Mouse (Mus musculus) CD4-positive, CD25-positive, alpha-beta regulatory T cell, adult 2 months (primary cell): ENCODE measurements around the gene Proser3.

Experiments
- DNase-seq: peaks from one replicate; pipeline ENCODE4 v3.0.0-alpha.2; 2012; ENCODE audit warnings: low read depth, low spot score

The Proser3 gene

GRCm38 (mm10) chr7:30552102-30553020 lies at the start of gene Proser3, which contains the start of gene Hspb6:
Gene Proser3, minus strand, starts transcription at chr7:30552299.
Gene Hspb6, plus strand, starts transcription at chr7:30552178.
- peak; percentile 97 for DNase-seq

- no peak for DNase-seq
These were observed 48.6 kb upstream of the Proser3 start for GRCm38 (mm10) chr7:30600651-30601050.

- DNase-seq = peak; percentile 79
These were observed 47.8 kb upstream of the Proser3 start for GRCm38 (mm10) chr7:30599933-30600353.

GRCm38 (mm10) chr7:30598786-30599185 lies 46.7 kb upstream of the Proser3 start, which contains the start of gene Zbtb32:
Gene Zbtb32, minus strand, starts transcription at chr7:30598909.
- no peak for DNase-seq

GRCm38 (mm10) chr7:30596811-30597210 lies 44.7 kb upstream of the Proser3 start:
- no peak for DNase-seq

GRCm38 (mm10) chr7:30596093-30596492 lies 44.0 kb upstream of the Proser3 start:
- no peak for DNase-seq

- DNase-seq = no peak
These were observed 42.5 kb upstream of the Proser3 start for GRCm38 (mm10) chr7:30594510-30595024.

- DNase-seq = peak; percentile 41
These were observed 41.7 kb upstream of the Proser3 start for GRCm38 (mm10) chr7:30593579-30594509.

- peak; percentile 34 for DNase-seq
These were observed 40.8 kb upstream of the Proser3 start for GRCm38 (mm10) chr7:30592772-30593423.

- DNase-seq = no peak
These were observed 39.5 kb upstream of the Proser3 start for GRCm38 (mm10) chr7:30591605-30591951.

GRCm38 (mm10) chr7:30590927-30591604 lies 39.0 kb upstream of the Proser3 start:
- DNase-seq = no peak

GRCm38 (mm10) chr7:30589435-30590301 lies 37.6 kb upstream of the Proser3 start:
- DNase-seq = peak; percentile 80

GRCm38 (mm10) chr7:30588676-30589434 lies 36.8 kb upstream of the Proser3 start, which contains the start of gene Kmt2b:
Gene Kmt2b, minus strand, starts transcription at chr7:30588726.
- peak; percentile 95 for DNase-seq

GRCm38 (mm10) chr7:30587842-30588667 lies 36.0 kb upstream of the Proser3 start:
- DNase-seq = no peak

GRCm38 (mm10) chr7:30586455-30587020 lies 34.4 kb upstream of the Proser3 start:
- no peak for DNase-seq

GRCm38 (mm10) chr7:30585170-30585569 lies 33.1 kb upstream of the Proser3 start:
- DNase-seq = no peak

GRCm38 (mm10) chr7:30584339-30584738 lies 32.2 kb upstream of the Proser3 start:
- DNase-seq = no peak

- no peak for DNase-seq
These were observed 29.4 kb upstream of the Proser3 start for GRCm38 (mm10) chr7:30581547-30581946.
